In the genomic region with DNA sequence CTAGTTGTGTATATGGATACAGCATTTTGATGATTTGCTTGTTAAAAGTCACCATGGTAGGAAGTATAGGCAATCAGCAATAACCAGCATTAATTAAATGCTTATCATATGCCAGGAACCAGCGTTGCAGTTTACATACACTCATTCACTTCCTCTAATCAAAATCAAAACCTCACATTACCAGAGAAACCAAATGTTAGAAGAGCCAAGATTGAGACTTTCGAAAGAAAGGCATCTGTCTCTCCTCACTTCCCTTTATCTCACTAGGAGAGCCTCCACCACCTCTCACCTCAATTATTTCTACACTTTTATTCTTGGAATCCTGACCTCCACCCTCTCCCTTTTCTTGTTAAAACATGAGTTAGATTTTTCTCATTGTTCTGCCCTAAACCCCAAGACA, we compare ENCODE assay signal across 12 mouse cellular contexts.
"Had no signal": no experiment of that assay in that cellular context is flagged by ENCODE, and none has a peak within 500 bp of the region (broad histone marks: within the 10 kb centered on the region; RNA-seq: fewer than 3 reads in every experiment).

No protein-coding gene starts in this region.

- ATAC-seq: liver, embryonic 12.5 days; lung, postnatal 0 days; midbrain, embryonic 16.5 days had no signal

- DNase-seq: lung, adult 2 months; lung, postnatal 4 days; midbrain, embryonic 14.5 days; right cerebral cortex, postnatal 14 days; right cerebral cortex, postnatal 4 days; spleen, adult 18-20 months; thymus, adult 2 months; thymus, postnatal 25 days; thymus, postnatal 4 days had no signal
